Mouse (Mus musculus) activated CD4-positive, CD25-positive, alpha-beta regulatory T cell, adult 4 months (primary cell): ENCODE data around the gene Pex7. TPM values are rescaled to one million over a fixed set of nuclear protein-coding genes. Genes with fewer than 3 reads are reported as not detected.
"Not testable (repeated sequence)": the region's sequence is repeated elsewhere in the genome, so short reads cannot be mapped to it uniquely, and the experiment has no call there.

ENCODE experiments used
- ATAC-seq: one replicate; pipeline ENCODE4 v1.8.0; 2017
- polyA plus RNA-seq, 2 experiments: library from polyadenylated mRNA; unstranded; fragments of 100-300 nt; shearing (Covaris generic); gene quantifications; one replicate each; pipeline ENCODE4 v1.2.1; 2017

Pex7 gene
- polyA plus RNA-seq, 2 experiments from 2014 or later: 10.7 to 13.0 TPM

GRCm38 (mm10) chr10:19933511-19934383, 26.3 kb upstream of the Pex7 start:
- peak; percentile 85 for ATAC-seq

- ATAC-seq: no peak
Observed at GRCm38 (mm10) chr10:19932986-19933385, 25.5 kb upstream of the Pex7 start.

GRCm38 (mm10) chr10:19928205-19928604, 20.7 kb upstream of the Pex7 start:
- ATAC-seq: no peak

- not testable (repeated sequence) for ATAC-seq
Observed at GRCm38 (mm10) chr10:19926391-19926897, 19.0 kb upstream of the Pex7 start.

GRCm38 (mm10) chr10:19924256-19924655, 16.8 kb upstream of the Pex7 start:
- ATAC-seq: no peak

- no peak for ATAC-seq
Observed at GRCm38 (mm10) chr10:19922410-19922809, 14.9 kb upstream of the Pex7 start.

GRCm38 (mm10) chr10:19915301-19915700, 7.8 kb upstream of the Pex7 start:
- ATAC-seq: no peak

- no peak for ATAC-seq
Observed at GRCm38 (mm10) chr10:19913806-19914205, 6.3 kb upstream of the Pex7 start.

GRCm38 (mm10) chr10:19911583-19911982, 4.1 kb upstream of the Pex7 start:
- no peak for ATAC-seq

- no peak for ATAC-seq
Observed at GRCm38 (mm10) chr10:19910516-19910915, 3.0 kb upstream of the Pex7 start.

- no peak for ATAC-seq
Observed at GRCm38 (mm10) chr10:19908076-19908475, 587 bp upstream of the Pex7 start.

GRCm38 (mm10) chr10:19904077-19904820, 3.2 kb downstream of the Pex7 start:
- ATAC-seq: no peak

- ATAC-seq: no peak
Observed at GRCm38 (mm10) chr10:19901992-19902391, 5.5 kb downstream of the Pex7 start.

- ATAC-seq: no peak
Observed at GRCm38 (mm10) chr10:19900191-19900590, 7.3 kb downstream of the Pex7 start.

- no peak for ATAC-seq
Observed at GRCm38 (mm10) chr10:19893976-19894375, 13.5 kb downstream of the Pex7 start.

- ATAC-seq: no peak
Observed at GRCm38 (mm10) chr10:19893146-19893545, 14.3 kb downstream of the Pex7 start.

- no peak for ATAC-seq
Observed at GRCm38 (mm10) chr10:19891686-19892085, 15.8 kb downstream of the Pex7 start.

GRCm38 (mm10) chr10:19889908-19890307, 17.6 kb downstream of the Pex7 start:
- ATAC-seq: no peak

GRCm38 (mm10) chr10:19886249-19886648, 21.2 kb downstream of the Pex7 start:
- peak; percentile 46 for ATAC-seq

GRCm38 (mm10) chr10:19884409-19884808, 23.1 kb downstream of the Pex7 start:
- no peak for ATAC-seq

GRCm38 (mm10) chr10:19880437-19880836, 27.1 kb downstream of the Pex7 start:
- no peak for ATAC-seq

GRCm38 (mm10) chr10:19879161-19879560, 28.3 kb downstream of the Pex7 start:
- ATAC-seq: no peak

- no peak for ATAC-seq
Observed at GRCm38 (mm10) chr10:19877679-19878078, 29.8 kb downstream of the Pex7 start.

GRCm38 (mm10) chr10:19877257-19877656, 30.2 kb downstream of the Pex7 start:
- ATAC-seq: no peak
